Mouse (Mus musculus): ENCODE results near the gene Vmn2r116.
"Not testable (repeated sequence)": the region's sequence is repeated elsewhere in the genome, so short reads cannot be mapped to it uniquely, and the experiment has no call there.

Gene Vmn2r116

GRCm38 (mm10) chr17:23384304-23384703, at the start of gene Vmn2r116:
Vmn2r116 (plus strand) TSS chr17:23384604.
- CTCF ChIA-PET, result not testable (repeated sequence)

DNA sequence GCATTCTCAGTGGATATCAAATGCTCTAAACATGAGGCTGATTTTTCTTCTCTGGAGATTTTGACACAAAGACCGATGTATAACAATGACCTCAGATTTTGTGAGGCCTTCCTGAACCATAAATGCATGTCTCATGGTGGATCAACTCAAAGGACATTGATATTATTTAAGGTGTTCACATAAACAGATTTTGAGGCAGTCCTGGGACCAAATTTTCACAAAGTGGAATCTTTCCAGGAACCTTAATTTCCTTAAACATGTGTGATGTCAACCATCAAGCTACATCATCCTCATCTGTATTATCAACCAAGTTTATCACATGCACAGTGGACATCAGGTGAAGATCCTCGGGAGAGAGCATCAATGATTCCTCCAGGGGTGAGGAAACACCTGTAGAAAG, 41.0 kb upstream of the Vmn2r116 start, which contains the start of gene Vmn2r115:
Vmn2r115 (plus strand) TSS at position 301 of the 400 bp plus-strand sequence.
- POLR2A ChIA-PET, CTCF ChIA-PET: not testable (repeated sequence)

More at GRCm38 (mm10) chr17:23384304-23384703, at the start of gene Vmn2r116:
- POLR2A ChIA-PET, result not testable (repeated sequence)

DNA sequence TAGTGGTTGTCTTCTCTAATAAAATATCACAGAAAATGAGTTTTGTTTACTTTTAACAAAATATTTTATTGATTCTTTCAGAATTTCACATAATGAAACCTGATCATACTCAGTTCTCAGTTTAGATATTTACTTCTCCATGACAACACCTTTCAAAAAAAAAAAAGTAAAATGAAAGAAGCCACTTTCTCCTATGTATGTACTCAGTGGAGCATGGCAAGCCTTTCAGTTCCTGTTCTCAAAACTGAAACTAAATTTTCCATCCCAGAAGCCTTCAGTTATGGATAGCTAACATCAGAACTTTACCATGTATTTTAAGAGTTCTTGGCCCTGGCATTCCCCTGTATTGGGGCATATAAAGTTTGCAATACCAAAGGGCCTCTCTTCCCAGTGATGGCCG, 32.8 kb upstream of the Vmn2r116 start:
- CTCF ChIA-PET, result no interaction called here
- POLR2A ChIA-PET, result no interaction called here

DNA sequence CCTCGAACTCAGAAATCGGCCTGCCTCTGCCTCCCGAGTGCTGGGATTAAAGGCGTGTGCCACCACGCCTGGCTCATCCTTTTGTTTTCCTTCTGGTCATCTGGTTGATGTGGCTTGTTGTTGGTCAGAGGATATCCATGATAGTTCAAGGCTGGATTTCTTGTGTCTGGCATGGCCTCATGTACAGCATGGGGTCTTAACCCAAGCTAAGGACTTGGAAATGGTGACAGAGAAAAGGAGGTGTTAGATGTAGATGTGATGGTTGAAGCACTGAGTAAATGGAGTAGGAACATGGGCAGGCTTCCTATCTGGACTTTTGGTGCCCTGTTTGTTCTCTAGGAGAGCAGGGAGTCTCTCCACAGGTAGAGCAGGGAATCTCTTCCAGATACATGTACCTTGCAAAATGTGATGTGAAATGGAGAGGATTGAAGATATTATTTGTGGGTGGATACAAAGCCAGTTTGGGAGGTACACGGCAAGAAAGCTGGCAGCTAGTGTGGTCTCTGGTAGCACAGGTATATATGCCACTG, 48.8 kb downstream of the Vmn2r116 start:
- ChIA-PET CTCF (interaction anchor here in 1 of 4 experiments (0.7 kb wide), 1 partner anchor 235 kb away, joined by 3 read pairs; no protein-coding TSS in a partner anchor), POLR2A (no interaction called here)

Measured in embryonic stem cell, embryonic (primary cell).